Mouse (Mus musculus) limb, embryonic 11.5 days (tissue): ENCODE results near the gene Xab2. TPM values are rescaled to one million over a fixed set of nuclear protein-coding genes. Genes with fewer than 3 reads are reported as not detected.
A peak's percentile ranks its signal among the peaks of the same experiment; 100 is the strongest.

ENCODE experiments used
- ATAC-seq: fragments of 200-750 bp; cut with Nextera tagmentation; 2 replicates; pipeline ENCODE4 v1.8.0; 2017; ENCODE audit warnings: low read depth; ENCODE audit not compliant: insufficient number of reproducible peaks, low FRiP score, low TSS enrichment
- DNase-seq: peaks from one replicate; pipeline ENCODE4 v3.0.0-alpha.2; 2015; ENCODE audit warnings: low spot score
- H3K27ac ChIP-seq: fragments of 300-500 bp; sonication (generic); replicated peaks from 2 replicates; pipeline ENCODE4 v1.5.1; 2014; ENCODE audit warnings: low read depth, mild to moderate bottlenecking, low read length
- H3K27me3 ChIP-seq: fragments of 300-500 bp; sonication (generic); 2 replicates; pipeline ENCODE4 v1.6.1; 2014; ENCODE audit warnings: mild to moderate bottlenecking, low read length, mixed read lengths; ENCODE audit not compliant: control insufficient read depth, insufficient read depth
- H3K36me3 ChIP-seq: fragments of 300-500 bp; sonication (generic); 2 replicates; pipeline ENCODE4 v1.6.1; 2014; ENCODE audit warnings: mild to moderate bottlenecking, low read length, moderate library complexity, mixed read lengths; ENCODE audit not compliant: control insufficient read depth, insufficient read depth
- H3K4me1 ChIP-seq: fragments of 300-500 bp; sonication (generic); 2 replicates; pipeline ENCODE4 v1.6.1; 2014; ENCODE audit warnings: low read length, mixed read lengths; ENCODE audit not compliant: control insufficient read depth, insufficient read depth
- H3K4me2 ChIP-seq: fragments of 300-500 bp; sonication (generic); 2 replicates; pipeline ENCODE4 v1.6.1; 2014; ENCODE audit warnings: low read depth, mild to moderate bottlenecking, moderate library complexity; ENCODE audit not compliant: severe bottlenecking
- H3K4me3 ChIP-seq: fragments of 300-500 bp; sonication (generic); 2 replicates; pipeline ENCODE4 v1.5.1; 2014; ENCODE audit warnings: low read depth, low read length
- H3K9ac ChIP-seq: fragments of 300-500 bp; sonication (generic); 2 replicates; pipeline ENCODE4 v1.6.1; 2014; ENCODE audit warnings: mild to moderate bottlenecking, low read length
- H3K9me3 ChIP-seq: fragments of 300-500 bp; sonication (generic); 2 replicates; pipeline ENCODE4 v1.6.1; 2016; ENCODE audit warnings: low read length; ENCODE audit not compliant: control insufficient read depth
- WGBS: fragments of 180-500 bp; shearing (Covaris S2); extraction: QIAGEN DNeasy Blood & Tissue Kit; methylation state at CpG from one replicate; pipeline ENCODE4 v1.1.7; 2014; 5-methylcytosine and 5-hydroxymethylcytosine counted together
- polyA plus RNA-seq: library from polyadenylated mRNA; unstranded; fragments of >200 nt; fragmentation: Nextera tagmentation; extraction: Ambion mirVana; gene quantifications from 2 replicates; pipeline ENCODE4 v1.2.1, GENCODE M21; 2014

Gene Xab2
- polyA plus RNA-seq, 1 experiment from 2014 or later = 61.3 TPM

DNA sequence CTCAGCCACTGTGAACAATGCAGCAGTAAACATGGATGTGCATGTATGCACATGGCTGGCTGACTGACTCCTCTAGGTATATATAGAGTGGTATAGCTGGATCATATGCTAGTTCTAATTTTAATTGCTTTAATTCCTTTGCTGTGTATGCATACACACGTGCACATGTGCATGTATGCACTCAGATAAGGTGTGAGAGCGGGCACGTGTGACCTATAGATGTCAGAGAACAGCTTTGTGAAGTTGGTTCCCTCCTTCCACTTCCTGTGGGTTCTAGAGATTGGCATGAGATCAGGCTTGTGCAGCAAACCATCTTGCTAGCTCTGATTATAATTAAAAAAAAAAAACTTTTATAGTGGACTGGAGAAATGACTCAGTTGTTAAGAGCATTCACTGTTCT, 31.7 kb upstream of the Xab2 start:
- ATAC-seq (no peak), DNase-seq (no peak)
- WGBS = 68% methylated on average over 3 of the region's 3 CpGs
- Histone ChIP-seq H3K27ac (no peak overlapping the region), H3K9me3 (no peaks in the 10 kb centered on the region), H3K4me2 (no peak overlapping the region), H3K4me3 (no peak overlapping the region), H3K4me1 (peaks cover 4% of the 10 kb centered on the region), H3K36me3 (no peaks in the 10 kb centered on the region), H3K27me3 (no peaks in the 10 kb centered on the region), H3K9ac (no peak overlapping the region)

DNA sequence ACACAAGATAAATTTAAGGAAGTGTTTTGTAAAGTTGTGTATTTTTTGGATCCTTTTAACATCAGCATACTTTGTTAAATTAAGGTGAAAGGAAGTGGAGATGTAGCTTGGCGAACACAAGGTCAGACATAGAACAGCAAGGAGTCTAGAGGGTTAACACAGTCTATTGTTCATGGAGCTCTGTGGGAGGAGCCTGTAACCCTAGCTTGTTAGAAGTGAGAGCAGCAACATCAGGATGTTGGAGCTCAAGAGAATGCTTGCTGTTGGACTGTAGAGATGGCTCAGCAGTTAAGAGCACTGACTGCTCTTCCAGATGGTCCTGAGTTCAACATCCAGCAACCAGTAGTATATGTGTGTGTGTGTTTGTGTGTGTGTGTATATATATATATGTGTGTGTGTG, 27.9 kb upstream of the Xab2 start:
- Histone ChIP-seq H3K4me3 (no peak overlapping the region), H3K27ac (no peak overlapping the region), H3K4me1 (no peaks in the 10 kb centered on the region), H3K4me2 (no peak overlapping the region), H3K9me3 (no peaks in the 10 kb centered on the region), H3K36me3 (no peaks in the 10 kb centered on the region), H3K9ac (no peak overlapping the region), H3K27me3 (no peaks in the 10 kb centered on the region)
- no peak for ATAC-seq
- DNase-seq = no peak
- WGBS = 46% methylated on average over 1 of the region's 1 CpGs

DNA sequence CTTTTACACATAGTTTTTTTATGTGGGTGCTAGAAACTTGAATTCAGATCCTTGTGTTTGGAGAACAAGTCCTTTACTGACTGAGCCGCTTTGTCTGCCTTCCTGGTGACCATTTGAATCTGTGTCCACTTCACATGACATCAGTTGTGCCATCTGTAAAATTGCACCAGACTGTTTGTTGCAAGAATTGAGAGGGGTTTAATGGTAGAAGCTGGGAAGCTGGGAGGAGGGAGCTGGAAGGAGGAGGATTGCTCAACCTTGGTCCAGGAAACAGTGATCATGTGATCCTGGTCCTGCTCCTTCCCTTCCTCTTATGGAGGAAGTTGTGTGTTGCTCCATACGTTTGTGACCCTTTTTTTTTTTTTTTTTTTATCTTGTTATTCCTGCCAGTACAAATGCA, 27.2 kb upstream of the Xab2 start:
- no peaks in the 10 kb centered on the region for H3K4me1 ChIP-seq
- no peaks in the 10 kb centered on the region for H3K36me3 ChIP-seq
- no peak overlapping the region for H3K9ac ChIP-seq
- no peak overlapping the region for H3K4me2 ChIP-seq
- H3K4me3 ChIP-seq = no peak overlapping the region
- no peaks in the 10 kb centered on the region for H3K27me3 ChIP-seq
- no peak overlapping the region for H3K27ac ChIP-seq
- 91% methylated on average over 2 of the region's 2 CpGs for WGBS
- DNase-seq (no peak), ATAC-seq (no peak)
- no peaks in the 10 kb centered on the region for H3K9me3 ChIP-seq

DNA sequence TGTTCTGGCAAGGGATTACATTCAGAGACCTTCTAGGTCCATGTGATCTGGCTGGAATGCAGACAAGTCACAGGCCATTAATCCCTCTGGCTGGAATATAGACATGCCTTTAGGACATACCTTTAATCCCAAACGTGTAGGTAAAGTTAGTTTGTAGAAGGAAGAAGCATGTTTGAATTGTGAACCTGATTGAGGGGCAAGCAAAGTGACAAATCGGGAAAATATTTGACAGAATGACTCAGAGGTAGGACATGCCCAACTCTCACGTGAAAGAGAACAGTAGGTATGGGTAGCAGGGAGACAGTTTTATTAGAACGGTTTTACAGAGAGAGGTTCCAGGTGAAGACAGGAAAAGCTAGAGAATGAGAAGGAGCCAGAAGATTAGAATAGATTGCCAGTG, 26.4 kb upstream of the Xab2 start:
- Histone ChIP-seq H3K4me1 (no peaks in the 10 kb centered on the region), H3K9ac (no peak overlapping the region), H3K4me2 (no peak overlapping the region), H3K9me3 (no peaks in the 10 kb centered on the region), H3K4me3 (no peak overlapping the region), H3K27ac (no peak overlapping the region), H3K27me3 (no peaks in the 10 kb centered on the region), H3K36me3 (no peaks in the 10 kb centered on the region)
- ATAC-seq = no peak
- 82% methylated on average over 4 of the region's 4 CpGs for WGBS
- no peak for DNase-seq

DNA sequence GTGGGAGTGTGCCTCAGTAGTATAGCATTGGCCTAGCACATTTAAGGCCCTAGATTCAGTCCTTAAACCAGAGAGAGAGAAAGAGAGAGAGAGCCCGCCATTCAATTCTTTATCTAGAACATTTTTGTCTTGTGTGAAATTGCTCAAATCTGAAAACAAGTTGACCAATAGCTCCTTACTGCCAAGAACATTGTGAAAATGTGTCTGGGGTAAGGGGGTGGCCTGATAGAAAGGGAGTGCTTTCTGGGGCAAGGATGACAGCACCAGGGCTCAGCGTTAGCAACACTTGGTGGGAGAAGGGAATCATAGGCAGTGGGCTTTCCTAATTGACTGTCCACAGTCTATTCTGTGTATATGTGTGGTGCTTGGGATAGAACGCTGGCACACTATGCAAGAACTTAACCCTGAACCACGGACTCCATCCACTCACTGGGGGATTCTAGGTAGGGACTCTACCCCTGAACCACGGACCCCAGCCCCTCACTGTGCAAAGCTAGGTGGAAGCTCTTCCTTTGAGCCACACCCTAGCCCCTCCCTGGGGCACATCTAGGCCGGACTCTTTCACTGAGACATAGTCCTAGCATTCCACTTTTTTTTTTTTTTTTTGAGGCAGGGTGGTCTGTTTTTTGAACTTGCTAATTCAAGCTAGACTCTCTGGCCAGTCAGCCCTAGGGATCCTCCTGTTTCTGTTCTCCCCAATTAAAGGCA, 25.9 kb upstream of the Xab2 start:
- ATAC-seq = no peak
- Histone ChIP-seq H3K4me1 (no peaks in the 10 kb centered on the region), H3K4me3 (no peak overlapping the region), H3K4me2 (no peak overlapping the region), H3K36me3 (no peaks in the 10 kb centered on the region), H3K9ac (no peak overlapping the region), H3K27me3 (no peaks in the 10 kb centered on the region), H3K9me3 (no peaks in the 10 kb centered on the region), H3K27ac (no peak overlapping the region)
- WGBS = 84% methylated on average over 6 of the region's 6 CpGs
- no peak for DNase-seq

DNA sequence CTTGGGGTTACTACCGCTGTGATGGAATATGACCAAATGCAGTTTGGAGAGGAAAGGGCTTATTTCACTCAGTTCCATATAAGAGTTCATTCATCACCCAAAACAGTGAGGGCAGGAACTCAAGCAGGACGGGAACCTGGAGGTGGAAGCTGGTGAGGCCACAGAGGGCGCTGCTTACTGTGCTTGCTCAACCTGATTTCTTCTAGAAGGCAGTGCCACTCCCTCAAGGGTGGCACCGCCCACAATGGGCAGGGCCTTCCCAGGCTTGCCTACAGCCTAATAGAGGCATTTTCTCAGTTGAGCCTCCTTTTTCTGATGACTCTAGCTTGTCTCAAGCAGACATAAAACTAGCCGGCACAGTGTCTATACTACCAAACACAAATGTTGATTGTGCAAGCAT, 24.7 kb upstream of the Xab2 start:
- Histone ChIP-seq H3K4me1 (no peaks in the 10 kb centered on the region), H3K27me3 (no peaks in the 10 kb centered on the region), H3K27ac (no peak overlapping the region), H3K4me3 (no peak overlapping the region), H3K9me3 (no peaks in the 10 kb centered on the region), H3K36me3 (no peaks in the 10 kb centered on the region), H3K9ac (no peak overlapping the region), H3K4me2 (no peak overlapping the region)
- DNase-seq (no peak), ATAC-seq (no peak)
- WGBS = 28% methylated on average over 5 of the region's 5 CpGs

DNA sequence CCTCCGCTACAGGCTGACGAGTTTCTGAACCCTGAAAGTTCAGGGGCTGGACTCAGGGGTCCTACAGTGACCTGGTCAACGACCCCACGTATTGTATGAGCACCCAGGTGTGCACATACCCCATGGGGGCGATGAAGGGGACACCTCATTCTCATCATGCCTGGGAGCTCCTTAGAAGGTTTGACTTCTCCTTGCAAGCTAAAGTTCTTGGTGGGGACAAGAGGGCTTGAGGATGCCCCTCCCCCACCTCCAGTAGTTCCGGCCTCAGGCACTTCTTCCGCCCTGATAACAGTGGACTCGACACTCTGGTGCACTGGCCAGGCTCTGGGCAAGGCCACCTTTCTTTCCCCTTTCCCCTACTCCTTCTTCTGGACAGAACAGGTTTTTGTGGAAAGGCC, 10.4 kb upstream of the Xab2 start:
- no peak overlapping the region for H3K27ac ChIP-seq

DNA sequence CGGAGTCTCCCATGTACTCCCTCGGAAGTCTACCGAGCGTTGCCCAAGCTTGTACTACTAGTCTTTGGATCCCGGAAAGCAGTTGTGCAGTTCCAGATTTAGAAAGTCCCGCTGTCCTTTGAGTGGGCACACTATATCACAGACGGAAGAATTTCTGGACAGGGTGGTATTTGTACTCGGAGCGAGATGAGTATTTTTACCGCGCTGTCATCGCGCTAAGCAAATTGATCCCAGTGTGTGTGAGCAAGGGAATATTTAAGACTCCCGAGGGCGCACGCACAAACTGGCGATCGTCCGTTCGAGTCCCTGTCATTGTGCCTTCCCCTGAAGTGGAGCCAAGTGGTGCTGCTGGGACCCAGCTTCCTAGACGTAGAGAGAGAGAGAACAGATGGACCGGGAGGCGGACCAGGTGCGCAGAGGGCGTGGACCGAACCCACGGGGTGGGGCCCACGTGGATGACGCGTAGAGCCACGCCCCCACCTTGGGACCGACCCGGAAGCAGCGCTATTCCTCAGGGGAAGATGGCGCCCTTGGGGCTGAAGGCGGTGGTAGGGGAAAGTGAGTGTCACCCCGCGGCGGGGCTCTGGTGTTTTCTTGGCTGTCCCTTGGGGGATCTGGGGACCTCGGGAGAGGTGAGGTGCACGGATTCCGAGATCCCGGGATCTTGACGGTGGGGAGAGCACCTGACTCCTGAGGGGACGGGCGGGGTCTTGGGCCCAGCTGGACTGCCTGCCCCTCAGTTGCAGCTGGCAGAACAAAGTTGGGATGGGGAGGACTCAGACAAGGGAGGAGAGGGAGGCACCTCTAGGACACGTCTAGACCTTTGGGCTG, 9.7 kb upstream of the Xab2 start, which contains the start of gene Stxbp2:
Stxbp2 (plus strand) TSS at position 309 of the 831 bp plus-strand sequence.
- H3K9ac ChIP-seq = peak within 1 kb of the TSS; percentile 50
- H3K27ac ChIP-seq = no peak within 1 kb of the TSS
- peak within 1 kb of the TSS; percentile 46 for H3K4me3 ChIP-seq
- 0 out of 2 replicates have a peak, but pooled peaks cover 2% of the 10 kb centered on the region for H3K36me3 ChIP-seq
- H3K4me1 ChIP-seq = no peaks in the 10 kb centered on the region
- WGBS = 8% methylated on average over 45 of the region's 47 CpGs
- peak within 1 kb of the TSS; percentile 67 for H3K4me2 ChIP-seq
- DNase-seq (peak; percentile 74), ATAC-seq (peak; percentile 71)
- no peaks in the 10 kb centered on the region for H3K9me3 ChIP-seq
- H3K27me3 ChIP-seq = no peaks in the 10 kb centered on the region

More for the DNA sequence above, 10.4 kb upstream of the Xab2 start:
- WGBS = 26% methylated on average over 8 of the region's 8 CpGs
- Histone ChIP-seq H3K9me3 (no peaks in the 10 kb centered on the region), H3K4me3 (peak overlapping the region; percentile 46), H3K4me2 (peak overlapping the region; percentile 67), H3K9ac (peak overlapping the region; percentile 50), H3K4me1 (no peaks in the 10 kb centered on the region), H3K27me3 (no peaks in the 10 kb centered on the region), H3K36me3 (peaks cover 4% of the 10 kb centered on the region; the same call in 1 of the 2 replicates)
- DNase-seq = peak; percentile 24
- 0 out of 2 replicates have a peak, but pooled peaks have one; percentile 18 for ATAC-seq
